Mouse (Mus musculus) thymus, postnatal 14 days (tissue): Measurements from ENCODE around the gene Ssh2.
A peak's percentile ranks its signal among the peaks of the same experiment; 100 is the strongest.

Experiments used
- DNase-seq: peaks from one replicate; pipeline ENCODE4 v3.0.0; 2021

Gene Ssh2

GRCm38 (mm10) chr11:77414141-77414839, 198.2 kb downstream of the Ssh2 start:
- no peak for DNase-seq

- no peak for DNase-seq
Measured at GRCm38 (mm10) chr11:77416212-77417000, 200.3 kb downstream of the Ssh2 start.

- DNase-seq: no peak
Measured at GRCm38 (mm10) chr11:77418021-77418420, 201.9 kb downstream of the Ssh2 start.

GRCm38 (mm10) chr11:77423175-77423859, 207.2 kb downstream of the Ssh2 start:
- DNase-seq: no peak

GRCm38 (mm10) chr11:77428446-77428845, 212.4 kb downstream of the Ssh2 start:
- DNase-seq: no peak

GRCm38 (mm10) chr11:77437026-77437425, 220.9 kb downstream of the Ssh2 start:
- no peak for DNase-seq

GRCm38 (mm10) chr11:77440081-77440480, 224.0 kb downstream of the Ssh2 start:
- DNase-seq: no peak

- DNase-seq: no peak
Measured at GRCm38 (mm10) chr11:77441020-77441419, 224.9 kb downstream of the Ssh2 start.

GRCm38 (mm10) chr11:77442186-77443170, 226.4 kb downstream of the Ssh2 start:
- DNase-seq: no peak

- DNase-seq: no peak
Measured at GRCm38 (mm10) chr11:77444939-77445338, 228.9 kb downstream of the Ssh2 start.

- DNase-seq: peak; percentile 85
Measured at GRCm38 (mm10) chr11:77446628-77447041, 230.5 kb downstream of the Ssh2 start.

GRCm38 (mm10) chr11:77449224-77449623, 233.1 kb downstream of the Ssh2 start:
- no peak for DNase-seq

GRCm38 (mm10) chr11:77451670-77452069, 235.6 kb downstream of the Ssh2 start:
- no peak for DNase-seq

GRCm38 (mm10) chr11:77453388-77453787, 237.3 kb downstream of the Ssh2 start:
- DNase-seq: no peak

GRCm38 (mm10) chr11:77455770-77456510, 239.9 kb downstream of the Ssh2 start:
- DNase-seq: no peak

GRCm38 (mm10) chr11:77456866-77457265, 240.8 kb downstream of the Ssh2 start:
- no peak for DNase-seq

- DNase-seq: no peak
Measured at GRCm38 (mm10) chr11:77461856-77462255, 245.8 kb downstream of the Ssh2 start.

GRCm38 (mm10) chr11:77462283-77463100, 246.4 kb downstream of the Ssh2 start, which contains the start of gene Coro6:
Gene Coro6, plus strand, starts transcription at chr11:77462411.
- DNase-seq: no peak

- no peak for DNase-seq
Measured at GRCm38 (mm10) chr11:77463101-77463445, 247.0 kb downstream of the Ssh2 start.

GRCm38 (mm10) chr11:77463786-77464185, 247.7 kb downstream of the Ssh2 start:
- DNase-seq: no peak

- no peak for DNase-seq
Measured at GRCm38 (mm10) chr11:77464684-77465083, 248.6 kb downstream of the Ssh2 start.
